Mouse (Mus musculus) midbrain, postnatal 0 days (tissue): Measurements from ENCODE around the gene Asf1a. TPM values are rescaled to one million over a fixed set of nuclear protein-coding genes. Genes with fewer than 3 reads are reported as not detected.
"Not testable (repeated sequence)": the region's sequence is repeated elsewhere in the genome, so short reads cannot be mapped to it uniquely, and the experiment has no call there.

Experiments used
- ATAC-seq: fragments of 200-750 bp; cut with Nextera tagmentation; 2 replicates; pipeline ENCODE4 v1.8.0; 2017; ENCODE audit warnings: moderate number of reproducible peaks, mild to moderate bottlenecking, moderate TSS enrichment, moderate library complexity; ENCODE audit not compliant: low FRiP score
- DNase-seq: peaks from one replicate; pipeline ENCODE4 v3.0.0-alpha.2; 2015; ENCODE audit warnings: low spot score
- H3K27ac ChIP-seq: fragments of 300-500 bp; sonication (generic); 2 replicates; pipeline ENCODE4 v1.5.1; 2014; ENCODE audit warnings: low read depth, mild to moderate bottlenecking, low read length, mixed read lengths
- H3K27me3 ChIP-seq: fragments of 300-500 bp; sonication (generic); 2 replicates; pipeline ENCODE4 v1.6.1; 2014; ENCODE audit warnings: low read length, control low read depth, mixed read lengths; ENCODE audit not compliant: insufficient read depth
- H3K36me3 ChIP-seq: fragments of 300-500 bp; sonication (generic); 2 replicates; pipeline ENCODE4 v1.6.1; 2014; ENCODE audit warnings: low read length, control low read depth, mixed read lengths; ENCODE audit not compliant: insufficient read depth
- H3K4me1 ChIP-seq: fragments of 300-500 bp; sonication (generic); 2 replicates; pipeline ENCODE4 v1.6.1; 2014; ENCODE audit warnings: mild to moderate bottlenecking, control low read depth, antibody characterized with exemption, low read length, mixed read lengths; ENCODE audit not compliant: insufficient read depth
- H3K4me2 ChIP-seq: fragments of 300-500 bp; sonication (generic); 2 replicates; pipeline ENCODE4 v1.6.1; 2014; ENCODE audit warnings: low read depth, mild to moderate bottlenecking, low read length, mixed read lengths; ENCODE audit not compliant: poor library complexity, severe bottlenecking
- H3K4me3 ChIP-seq: fragments of 300-500 bp; sonication (generic); 2 replicates; pipeline ENCODE4 v1.5.1; 2014; ENCODE audit warnings: low read depth, mild to moderate bottlenecking, low read length, moderate library complexity
- H3K9ac ChIP-seq: fragments of 300-500 bp; sonication (generic); replicated peaks from 2 replicates; pipeline ENCODE4 v1.6.1; 2014; ENCODE audit warnings: mild to moderate bottlenecking, low read length, moderate library complexity, mixed read lengths; ENCODE audit not compliant: poor library complexity, severe bottlenecking
- H3K9me3 ChIP-seq: fragments of 300-500 bp; sonication (generic); 2 replicates; pipeline ENCODE4 v1.6.1; 2016; ENCODE audit warnings: low read length, control low read depth
- CTCF ChIP-seq: IDR thresholded peaks from 2 replicates; pipeline ENCODE4 v1.5.1; 2016; ENCODE audit warnings: antibody characterized with exemption, mild to moderate bottlenecking
- WGBS: fragments of 180-500 bp; shearing (Covaris S2); extraction: QIAGEN DNeasy Blood & Tissue Kit; methylation state at CpG from one replicate; pipeline ENCODE4 v1.1.7; 2014; 5-methylcytosine and 5-hydroxymethylcytosine counted together
- polyA plus RNA-seq: library from polyadenylated mRNA; unstranded; fragments of >200 nt; fragmentation: Nextera tagmentation; extraction: Ambion mirVana; gene quantifications from 2 replicates; pipeline ENCODE4 v1.2.1, GENCODE M21; 2015
- total RNA-seq: library from RNA; depleted of rRNA; stranded (reverse); fragments of >200 nt; gene quantifications from 2 replicates; pipeline ENCODE4 v1.2.3, GENCODE M21; 2014

The Asf1a gene
- total and polyA plus RNA-seq, 2 experiments from 2014 or later = 27.3 to 51.8 TPM

- Histone ChIP-seq H3K36me3 (no peaks in the 10 kb centered on the region), H3K4me3 (peak overlapping the region; percentile 76), H3K9me3 (no peaks in the 10 kb centered on the region), H3K27me3 (no peaks in the 10 kb centered on the region), H3K27ac (peak overlapping the region; percentile 80), H3K9ac (peak overlapping the region; percentile 79), H3K4me2 (peak overlapping the region; percentile 50), H3K4me1 (no peaks in the 10 kb centered on the region)
- no peak for TF ChIP-seq CTCF
- ATAC-seq (peak; percentile 95), DNase-seq (peak; percentile 98)
- under 1% methylated on average over 35 of the region's 35 CpGs for WGBS
Observed at GRCm38 (mm10) chr10:53629918-53630250, 33.3 kb downstream of the Asf1a start.

- DNase-seq, H3K36me3 ChIP-seq, ATAC-seq, H3K27me3 ChIP-seq, H3K9me3 ChIP-seq, H3K4me1 ChIP-seq: not testable (repeated sequence)
- WGBS = 51% methylated on average over 9 of the region's 10 CpGs
- Histone ChIP-seq H3K4me2 (peak within 1 kb of the TSS; percentile 50), H3K9ac (peak within 1 kb of the TSS; percentile 79), H3K4me3 (peak within 1 kb of the TSS; percentile 76), H3K27ac (peak within 1 kb of the TSS; percentile 80)
Observed at GRCm38 (mm10) chr10:53630339-53630738, 33.8 kb downstream of the Asf1a start, which contains the start of gene Mcm9. Gene Mcm9, minus strand, starts transcription at chr10:53630439.

- H3K4me3 ChIP-seq = no peak overlapping the region
- TF ChIP-seq CTCF = no peak
Observed at GRCm38 (mm10) chr10:53634160-53634559, 37.6 kb downstream of the Asf1a start.

GRCm38 (mm10) chr10:53635246-53635971 is 38.9 kb downstream of the Asf1a start:
- 88% methylated on average over 13 of the region's 13 CpGs for WGBS
- H3K36me3 ChIP-seq = 0 out of 2 replicates have a peak, but pooled peaks cover 3% of the 10 kb centered on the region
- H3K27ac ChIP-seq = no peak overlapping the region
- DNase-seq (no peak), ATAC-seq (no peak)
- no peak overlapping the region for H3K4me2 ChIP-seq
- no peak overlapping the region for H3K4me3 ChIP-seq
- H3K4me1 ChIP-seq = no peaks in the 10 kb centered on the region
- H3K27me3 ChIP-seq = no peaks in the 10 kb centered on the region
- TF ChIP-seq CTCF = no peak
- H3K9me3 ChIP-seq = no peaks in the 10 kb centered on the region
- H3K9ac ChIP-seq = no peak overlapping the region

More at GRCm38 (mm10) chr10:53634160-53634559, 37.6 kb downstream of the Asf1a start:
- no peak overlapping the region for H3K27ac ChIP-seq
- 70% methylated on average over 10 of the region's 10 CpGs for WGBS
- no peak overlapping the region for H3K9ac ChIP-seq
- H3K4me2 ChIP-seq = no peak overlapping the region
- H3K4me1 ChIP-seq = no peaks in the 10 kb centered on the region
- no peaks in the 10 kb centered on the region for H3K27me3 ChIP-seq
- H3K9me3 ChIP-seq = no peaks in the 10 kb centered on the region
- DNase-seq = no peak
- H3K36me3 ChIP-seq = 0 out of 2 replicates have a peak, but pooled peaks cover 3% of the 10 kb centered on the region
- ATAC-seq = no peak

- ATAC-seq (peak; percentile 54; the same call in 1 of the 2 replicates), DNase-seq (peak; percentile 82)
Observed at GRCm38 (mm10) chr10:53641507-53641906, 45.0 kb downstream of the Asf1a start.

GRCm38 (mm10) chr10:53650683-53651082 is 54.1 kb downstream of the Asf1a start:
- Histone ChIP-seq H3K9ac (no peak overlapping the region), H3K4me2 (no peak overlapping the region), H3K4me1 (no peaks in the 10 kb centered on the region), H3K27ac (no peak overlapping the region), H3K36me3 (peaks cover 14% of the 10 kb centered on the region; the same call in 1 of the 2 replicates), H3K9me3 (no peaks in the 10 kb centered on the region), H3K27me3 (no peaks in the 10 kb centered on the region), H3K4me3 (no peak overlapping the region)
- ATAC-seq (no peak), DNase-seq (no peak)
- WGBS = 88% methylated on average over 2 of the region's 2 CpGs
- no peak for TF ChIP-seq CTCF

More at GRCm38 (mm10) chr10:53641507-53641906, 45.0 kb downstream of the Asf1a start:
- H3K27ac ChIP-seq = no peak overlapping the region
- H3K4me3 ChIP-seq = no peak overlapping the region
- no peak overlapping the region for H3K9ac ChIP-seq
- H3K4me1 ChIP-seq = no peaks in the 10 kb centered on the region
- H3K9me3 ChIP-seq = no peaks in the 10 kb centered on the region
- H3K36me3 ChIP-seq = no peaks in the 10 kb centered on the region
- H3K4me2 ChIP-seq = no peak overlapping the region
- TF ChIP-seq CTCF = peak; percentile 97
- H3K27me3 ChIP-seq = no peaks in the 10 kb centered on the region

GRCm38 (mm10) chr10:53654239-53654638 is 57.7 kb downstream of the Asf1a start:
- H3K4me2 ChIP-seq, ATAC-seq, H3K27ac ChIP-seq, H3K9ac ChIP-seq, H3K4me1 ChIP-seq, H3K9me3 ChIP-seq, H3K27me3 ChIP-seq, H3K4me3 ChIP-seq, H3K36me3 ChIP-seq, DNase-seq: not testable (repeated sequence)
- 81% methylated on average over 5 of the region's 5 CpGs for WGBS
